Mouse (Mus musculus) C2C12 (cell line): Measurements from ENCODE around the gene Pdik1l.

Source experiments
- CTCF ChIP-seq: IDR thresholded peaks from one replicate; pipeline ENCODE4 v1.5.1; 2011; ENCODE audit not compliant: control insufficient read depth, insufficient read depth, insufficient read length
- FOSL1 ChIP-seq: IDR thresholded peaks from one replicate; pipeline ENCODE4 v1.8.0; 2011; ENCODE audit warnings: mild to moderate bottlenecking, low read length; ENCODE audit not compliant: poor library complexity, insufficient read depth, severe bottlenecking
- MAX ChIP-seq: IDR thresholded peaks from one replicate; pipeline ENCODE4 v1.6.1; 2011; ENCODE audit warnings: mild to moderate bottlenecking, control low read depth
- MYOG ChIP-seq: IDR thresholded peaks from one replicate; pipeline ENCODE4 v1.6.1; 2011; ENCODE audit not compliant: control insufficient read depth, insufficient read length; ENCODE audit errors: extremely low read depth
- USF1 ChIP-seq: IDR thresholded peaks from one replicate; pipeline ENCODE4 v1.6.1; 2011; ENCODE audit warnings: low read depth, mild to moderate bottlenecking, control low read depth, moderate library complexity

GRCm38 (mm10) chr4:134292067-134292466 lies 4.4 kb upstream of the Pdik1l start:
- TF ChIP-seq MYOG (no peak), CTCF (peak; percentile 31), USF1 (no peak), FOSL1 (no peak), MAX (no peak)
